Mouse (Mus musculus): ENCODE data around the gene Gm11563. TPM values are rescaled to one million over a fixed set of nuclear protein-coding genes. Genes with fewer than 3 reads are reported as not detected.
"Not testable (repeated sequence)": the region's sequence is repeated elsewhere in the genome, so short reads cannot be mapped to it uniquely, and the experiment has no call there.

Gene Gm11563
- polyA plus RNA-seq, 2 experiments, result not detected

DNA sequence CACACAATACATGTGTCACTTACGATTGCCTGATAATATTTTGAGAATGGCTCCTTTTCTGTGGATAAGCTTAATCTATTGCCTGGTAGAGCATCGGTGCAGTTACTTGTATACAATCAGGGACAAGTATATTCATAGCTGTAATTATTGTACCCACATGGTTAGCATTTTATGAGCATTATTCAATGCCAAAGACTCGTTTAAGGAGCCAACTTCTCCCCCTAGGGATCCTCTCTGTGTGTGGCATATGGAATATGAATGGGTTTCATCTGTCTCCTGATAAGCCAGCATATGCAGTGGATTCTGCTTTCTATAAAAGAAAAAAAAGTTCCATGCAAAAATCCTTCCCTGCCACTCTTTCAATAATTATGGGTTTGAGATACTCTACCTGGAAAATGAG, 14.4 kb downstream of the Gm11563 start:
- Histone ChIP-seq H3K4me3 (ENCODE audit: insufficient read depth in 1 of 2, low read depth in 2 of 2, low read length in 2 of 2) (no peak overlapping the region), H3K4me1 (replicated peaks; ENCODE audit: control insufficient read depth in 2 of 2, insufficient read depth in 2 of 2, low read length in 1 of 2) (no peaks in the 10 kb centered on the region), H3K27me3 (ENCODE audit: control insufficient read depth, insufficient read depth, low read length) (no peaks in the 10 kb centered on the region), H3K27ac (no peak overlapping the region), H3K4me2 (ENCODE audit: low read depth) (no peak overlapping the region), H3K9me3 (ENCODE audit: control insufficient read depth, low read length) (no peaks in the 10 kb centered on the region), H3K9ac (replicated peaks) (no peak overlapping the region), H3K36me3 (replicated peaks; ENCODE audit: control insufficient read depth, insufficient read depth, low read depth) (no peaks in the 10 kb centered on the region)
- no peak for TF ChIP-seq CTCF (IDR thresholded peaks at IDR 0.05; ENCODE audit: low read depth)
- no peak for TF ChIP-seq EP300 (IDR thresholded peaks at IDR 0.05; ENCODE audit: low read depth)
- no peak for DNase-seq (ENCODE audit: low read depth in 3 of 3, low spot score in 3 of 3)
- ATAC-seq (ENCODE audit: insufficient read depth), result no peak
- WGBS (ENCODE audit: insufficient replicate concordance), result 46% methylated on average over 3 of the region's 3 CpGs

DNA sequence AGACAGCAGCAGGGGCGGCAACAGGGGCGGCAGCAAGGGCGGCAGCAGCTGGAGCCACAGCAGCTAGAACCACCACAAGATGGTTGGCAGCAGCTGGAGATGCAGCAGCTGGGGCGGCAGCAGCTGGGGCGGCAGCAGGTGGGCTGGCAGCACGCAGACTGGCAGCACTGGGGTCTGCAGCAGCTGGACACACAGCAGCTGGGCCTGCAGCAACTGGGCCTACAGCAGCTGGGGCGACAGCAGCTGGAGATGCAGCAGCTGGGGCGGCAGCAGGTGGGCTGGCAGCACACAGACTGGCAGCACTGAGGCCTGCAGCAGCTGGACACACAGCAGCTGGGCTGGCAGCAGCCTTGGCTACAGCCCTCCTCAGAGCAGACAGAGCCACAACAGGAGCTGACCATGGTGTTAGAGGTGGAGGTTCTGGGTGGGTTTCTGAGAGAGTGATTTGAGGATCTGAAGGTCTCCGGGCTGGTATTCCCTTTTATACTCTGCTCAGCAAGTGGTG, 15.1 kb downstream of the Gm11563 start, which contains the start of gene Krtap4-7:
Krtap4-7 (minus strand) TSS at position 455 of the 505 bp plus-strand sequence.
- not testable (repeated sequence) for H3K4me1 ChIP-seq (replicated peaks; ENCODE audit: control insufficient read depth in 2 of 2, insufficient read depth in 2 of 2, low read length in 1 of 2); H3K9me3 ChIP-seq (ENCODE audit: control insufficient read depth, low read length); ATAC-seq (ENCODE audit: insufficient read depth); H3K27me3 ChIP-seq (ENCODE audit: control insufficient read depth, insufficient read depth, low read length); H3K4me3 ChIP-seq (ENCODE audit: insufficient read depth in 1 of 2, low read depth in 2 of 2, low read length in 2 of 2); H3K27ac ChIP-seq; H3K9ac ChIP-seq (replicated peaks); H3K36me3 ChIP-seq (replicated peaks; ENCODE audit: control insufficient read depth, insufficient read depth, low read depth); DNase-seq (ENCODE audit: low read depth in 3 of 3, low spot score in 3 of 3); H3K4me2 ChIP-seq (ENCODE audit: low read depth)
- 58% methylated on average over 9 of the region's 9 CpGs for WGBS (ENCODE audit: insufficient replicate concordance)

DNA sequence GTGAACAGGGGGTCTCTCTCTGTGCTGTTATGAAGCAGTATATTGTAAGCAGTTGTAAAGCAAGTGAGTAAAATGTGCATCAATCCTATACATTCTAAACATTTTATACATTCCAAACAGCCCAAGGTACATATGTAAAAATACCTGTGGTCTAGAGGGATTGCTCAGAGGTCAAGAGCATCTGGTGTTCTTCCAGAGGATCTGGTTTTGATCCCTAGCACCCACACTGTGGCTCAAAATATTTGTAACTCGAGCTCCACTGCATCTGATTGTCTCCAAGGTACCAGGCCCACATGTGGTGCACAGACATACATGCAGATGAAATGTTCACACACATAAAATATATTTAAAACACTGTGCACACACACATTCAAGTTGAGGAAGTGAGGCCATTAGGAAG, 17.8 kb downstream of the Gm11563 start:
- no peak overlapping the region for H3K9ac ChIP-seq (replicated peaks)
- no peaks in the 10 kb centered on the region for H3K27me3 ChIP-seq (ENCODE audit: control insufficient read depth, insufficient read depth, low read length)
- H3K27ac ChIP-seq, result no peak overlapping the region
- H3K4me2 ChIP-seq (ENCODE audit: low read depth), result no peak overlapping the region
- H3K9me3 ChIP-seq (ENCODE audit: control insufficient read depth, low read length), result no peaks in the 10 kb centered on the region
- H3K4me3 ChIP-seq (ENCODE audit: insufficient read depth in 1 of 2, low read depth in 2 of 2, low read length in 2 of 2), result no peak overlapping the region
- no peak for ATAC-seq (ENCODE audit: insufficient read depth)
- no peaks in the 10 kb centered on the region for H3K4me1 ChIP-seq (replicated peaks; ENCODE audit: control insufficient read depth in 2 of 2, insufficient read depth in 2 of 2, low read length in 1 of 2)
- 11% methylated on average over 1 of the region's 1 CpGs for WGBS (ENCODE audit: insufficient replicate concordance)
- H3K36me3 ChIP-seq (replicated peaks; ENCODE audit: control insufficient read depth, insufficient read depth, low read depth), result no peaks in the 10 kb centered on the region
- DNase-seq (ENCODE audit: low read depth in 3 of 3, low spot score in 3 of 3), result no peak
- TF ChIP-seq CTCF (IDR thresholded peaks at IDR 0.05; ENCODE audit: low read depth) (no peak), EP300 (IDR thresholded peaks at IDR 0.05; ENCODE audit: low read depth) (no peak)

DNA sequence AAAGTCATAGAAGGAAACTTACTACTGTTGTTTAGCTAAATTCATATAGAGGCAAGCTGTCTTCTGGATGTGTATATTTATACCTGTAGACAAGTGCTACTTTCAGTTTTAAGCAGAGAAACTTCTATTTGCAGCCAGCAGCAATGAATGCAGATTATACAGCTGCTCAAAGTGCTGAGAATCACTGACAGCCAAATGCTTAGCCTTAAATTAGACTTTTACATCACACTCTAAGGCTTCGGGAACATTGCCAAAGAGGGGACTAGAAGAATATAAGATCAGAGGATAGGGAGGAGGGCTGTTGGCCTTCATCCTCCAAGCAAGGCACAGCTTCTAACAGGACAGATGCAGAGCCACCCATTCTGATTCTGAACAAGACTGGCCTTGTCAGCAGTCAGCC, 21.7 kb downstream of the Gm11563 start:
- no peaks in the 10 kb centered on the region for H3K27me3 ChIP-seq (ENCODE audit: control insufficient read depth, insufficient read depth, low read length)
- DNase-seq (ENCODE audit: low read depth in 3 of 3, low spot score in 3 of 3), result no peak
- WGBS (ENCODE audit: insufficient replicate concordance), result 70% methylated on average over 1 of the region's 1 CpGs
- no peak overlapping the region for H3K4me3 ChIP-seq (ENCODE audit: insufficient read depth in 1 of 2, low read depth in 2 of 2, low read length in 2 of 2)
- TF ChIP-seq EP300 (IDR thresholded peaks at IDR 0.05; ENCODE audit: low read depth), result no peak
- no peak for TF ChIP-seq CTCF (IDR thresholded peaks at IDR 0.05; ENCODE audit: low read depth)
- H3K27ac ChIP-seq, result no peak overlapping the region
- no peak for ATAC-seq (ENCODE audit: insufficient read depth)
- no peaks in the 10 kb centered on the region for H3K9me3 ChIP-seq (ENCODE audit: control insufficient read depth, low read length)
- no peaks in the 10 kb centered on the region for H3K36me3 ChIP-seq (replicated peaks; ENCODE audit: control insufficient read depth, insufficient read depth, low read depth)
- H3K4me2 ChIP-seq (ENCODE audit: low read depth), result no peak overlapping the region
- H3K9ac ChIP-seq (replicated peaks), result no peak overlapping the region
- H3K4me1 ChIP-seq (replicated peaks; ENCODE audit: control insufficient read depth in 2 of 2, insufficient read depth in 2 of 2, low read length in 1 of 2), result no peaks in the 10 kb centered on the region

DNA sequence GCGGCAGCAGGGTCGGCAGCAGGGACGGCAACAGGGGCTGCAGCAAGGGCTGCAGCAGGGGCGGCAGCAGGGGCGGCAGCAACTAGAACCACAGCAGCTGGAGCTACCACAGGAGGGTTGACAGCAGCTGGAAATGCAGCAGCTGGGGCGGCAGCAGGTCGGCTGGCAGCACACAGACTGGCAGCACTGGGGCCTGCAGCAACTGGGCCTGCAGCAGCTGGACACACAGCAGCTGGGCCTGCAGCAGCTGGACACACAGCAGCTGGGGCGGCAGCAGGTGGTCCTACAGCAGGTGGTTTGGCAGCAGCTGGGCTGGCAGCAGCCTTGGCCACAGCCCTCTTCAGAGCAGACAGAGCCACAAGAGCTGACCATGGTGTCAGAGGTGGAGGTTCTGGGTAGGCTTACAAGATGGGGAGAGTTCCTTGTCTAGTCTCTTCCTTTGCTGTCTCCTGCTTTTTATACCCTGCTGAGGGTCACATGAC, 24.1 kb downstream of the Gm11563 start, which contains the start of gene Krtap4-2:
Krtap4-2 (minus strand) TSS at position 432 of the 482 bp plus-strand sequence.
- no peak for DNase-seq (ENCODE audit: low read depth in 3 of 3, low spot score in 3 of 3)
- H3K4me2 ChIP-seq (ENCODE audit: low read depth), result no peak within 1 kb of the TSS
- H3K27me3 ChIP-seq (ENCODE audit: control insufficient read depth, insufficient read depth, low read length), result no peaks in the 10 kb centered on the region
- H3K9me3 ChIP-seq (ENCODE audit: control insufficient read depth, low read length), result no peaks in the 10 kb centered on the region
- no peak within 1 kb of the TSS for H3K4me3 ChIP-seq (ENCODE audit: insufficient read depth in 1 of 2, low read depth in 2 of 2, low read length in 2 of 2)
- no peaks in the 10 kb centered on the region for H3K36me3 ChIP-seq (replicated peaks; ENCODE audit: control insufficient read depth, insufficient read depth, low read depth)
- H3K4me1 ChIP-seq (replicated peaks; ENCODE audit: control insufficient read depth in 2 of 2, insufficient read depth in 2 of 2, low read length in 1 of 2), result no peaks in the 10 kb centered on the region
- H3K9ac ChIP-seq (replicated peaks), result no peak within 1 kb of the TSS
- TF ChIP-seq EP300 (IDR thresholded peaks at IDR 0.05; ENCODE audit: low read depth), result no peak
- no peak for TF ChIP-seq CTCF (IDR thresholded peaks at IDR 0.05; ENCODE audit: low read depth)
- 42% methylated on average over 8 of the region's 8 CpGs for WGBS (ENCODE audit: insufficient replicate concordance)
- ATAC-seq (ENCODE audit: insufficient read depth), result no peak
- H3K27ac ChIP-seq, result no peak within 1 kb of the TSS
